Mouse (Mus musculus): ENCODE measurements around the gene Ralbp1. TPM values are rescaled to one million over a fixed set of nuclear protein-coding genes. Genes with fewer than 3 reads are reported as not detected.

Gene Ralbp1
- polyA plus RNA-seq, 1 experiment, result 29.8 TPM

DNA sequence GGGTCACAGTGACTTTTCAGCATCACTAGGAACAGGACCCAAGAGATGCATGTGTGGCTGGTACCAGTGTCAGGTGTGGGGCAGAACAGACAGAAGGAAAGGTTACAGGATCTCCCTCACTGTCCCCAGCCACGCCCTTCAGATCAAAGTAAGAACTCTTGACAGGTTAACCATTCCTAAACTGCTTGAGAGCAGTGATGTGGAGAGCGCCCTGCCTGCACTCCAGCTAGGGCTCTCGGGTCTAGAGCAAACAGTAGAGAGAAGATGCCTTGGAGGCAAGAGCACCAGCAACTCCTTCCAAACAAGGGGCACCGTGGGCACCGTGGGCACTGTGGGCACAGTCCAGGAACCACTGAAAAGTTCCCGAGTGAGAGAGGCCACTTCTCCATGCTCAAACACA lies 32.3 kb downstream of the Ralbp1 start:
- peak; percentile 37 for DNase-seq
- H3K4me3 ChIP-seq (ENCODE audit: insufficient read depth, low read depth, low read length), result no peak overlapping the region
- peaks cover 3% of the 10 kb centered on the region; the same call in 1 of the 2 replicates for H3K36me3 ChIP-seq (ENCODE audit: control insufficient read depth, insufficient read depth, low read length)
- 73% methylated on average over 6 of the region's 6 CpGs for WGBS
- TF ChIP-seq CTCF (conservative IDR thresholded peaks at IDR 0.05; ENCODE audit: insufficient read depth, insufficient read length, low read depth, low read length) (no peak), POLR2A (IDR thresholded peaks at IDR 0.05; ENCODE audit: low read depth, low read length) (no peak)
- H3K4me1 ChIP-seq (ENCODE audit: control insufficient read depth, insufficient read depth, low read length), result no peaks in the 10 kb centered on the region
- H3K27ac ChIP-seq (ENCODE audit: insufficient read depth, low read depth, low read length), result no peak overlapping the region
- no peaks in the 10 kb centered on the region for H3K27me3 ChIP-seq (replicated peaks; ENCODE audit: control insufficient read depth, insufficient read depth, low read length)

DNA sequence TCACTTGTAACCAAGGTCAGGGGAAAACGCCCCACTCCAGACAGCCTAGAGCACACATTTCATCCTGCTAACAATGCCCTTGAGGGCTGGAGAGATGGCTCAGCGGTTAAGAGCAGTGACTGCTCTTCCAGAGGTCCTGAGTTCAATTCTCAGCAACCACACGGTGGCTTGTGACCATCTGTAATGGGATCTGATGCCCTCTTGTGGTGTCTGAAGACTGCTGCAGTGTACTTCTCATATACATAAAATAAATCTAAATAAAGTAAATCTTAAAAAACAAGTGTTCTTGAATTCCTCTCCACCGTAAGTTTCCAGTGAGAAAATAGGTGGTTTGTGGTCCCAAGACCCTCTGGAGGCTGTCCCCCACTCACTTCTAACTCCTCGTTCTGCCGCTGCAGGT lies 33.8 kb downstream of the Ralbp1 start:
- whole genome bisulfite sequencing, result 88% methylated on average over 6 of the region's 6 CpGs
- Histone ChIP-seq H3K27ac (ENCODE audit: insufficient read depth, low read depth, low read length) (no peak overlapping the region), H3K27me3 (replicated peaks; ENCODE audit: control insufficient read depth, insufficient read depth, low read length) (no peaks in the 10 kb centered on the region), H3K4me1 (ENCODE audit: control insufficient read depth, insufficient read depth, low read length) (no peaks in the 10 kb centered on the region), H3K4me3 (ENCODE audit: insufficient read depth, low read depth, low read length) (no peak overlapping the region), H3K36me3 (ENCODE audit: control insufficient read depth, insufficient read depth, low read length) (peaks cover 3% of the 10 kb centered on the region; the same call in 1 of the 2 replicates)
- TF ChIP-seq POLR2A (IDR thresholded peaks at IDR 0.05; ENCODE audit: low read depth, low read length) (no peak), CTCF (conservative IDR thresholded peaks at IDR 0.05; ENCODE audit: insufficient read depth, insufficient read length, low read depth, low read length) (no peak)
- no peak for DNase-seq

DNA sequence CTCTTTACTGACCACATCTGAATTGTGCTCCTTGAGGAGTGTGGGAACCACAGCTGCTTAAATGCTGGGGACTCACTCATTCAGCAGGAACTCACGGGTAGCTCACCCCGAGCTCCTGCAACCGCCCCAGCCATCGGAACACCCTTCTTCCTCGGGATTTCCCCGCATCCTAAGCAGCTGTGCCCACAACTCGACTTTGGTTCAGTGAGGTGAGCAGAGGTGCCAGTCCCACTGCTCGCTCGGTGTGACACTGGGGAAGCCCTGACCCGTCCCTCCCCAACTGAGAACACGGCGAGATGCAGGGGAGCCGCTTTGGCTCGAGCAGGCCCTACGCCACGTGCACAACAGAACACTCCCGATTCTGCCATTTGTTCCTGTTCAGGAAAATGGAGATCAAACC lies 35.1 kb downstream of the Ralbp1 start:
- TF ChIP-seq POLR2A (IDR thresholded peaks at IDR 0.05; ENCODE audit: low read depth, low read length) (no peak), CTCF (conservative IDR thresholded peaks at IDR 0.05; ENCODE audit: insufficient read depth, insufficient read length, low read depth, low read length) (no peak)
- no peaks in the 10 kb centered on the region for H3K27me3 ChIP-seq (replicated peaks; ENCODE audit: control insufficient read depth, insufficient read depth, low read length)
- DNase-seq, result no peak
- H3K4me3 ChIP-seq (ENCODE audit: insufficient read depth, low read depth, low read length), result no peak overlapping the region
- H3K4me1 ChIP-seq (ENCODE audit: control insufficient read depth, insufficient read depth, low read length), result no peaks in the 10 kb centered on the region
- 91% methylated on average over 17 of the region's 17 CpGs for WGBS
- peaks cover 3% of the 10 kb centered on the region; the same call in 1 of the 2 replicates for H3K36me3 ChIP-seq (ENCODE audit: control insufficient read depth, insufficient read depth, low read length)
- no peak overlapping the region for H3K27ac ChIP-seq (ENCODE audit: insufficient read depth, low read depth, low read length)

DNA sequence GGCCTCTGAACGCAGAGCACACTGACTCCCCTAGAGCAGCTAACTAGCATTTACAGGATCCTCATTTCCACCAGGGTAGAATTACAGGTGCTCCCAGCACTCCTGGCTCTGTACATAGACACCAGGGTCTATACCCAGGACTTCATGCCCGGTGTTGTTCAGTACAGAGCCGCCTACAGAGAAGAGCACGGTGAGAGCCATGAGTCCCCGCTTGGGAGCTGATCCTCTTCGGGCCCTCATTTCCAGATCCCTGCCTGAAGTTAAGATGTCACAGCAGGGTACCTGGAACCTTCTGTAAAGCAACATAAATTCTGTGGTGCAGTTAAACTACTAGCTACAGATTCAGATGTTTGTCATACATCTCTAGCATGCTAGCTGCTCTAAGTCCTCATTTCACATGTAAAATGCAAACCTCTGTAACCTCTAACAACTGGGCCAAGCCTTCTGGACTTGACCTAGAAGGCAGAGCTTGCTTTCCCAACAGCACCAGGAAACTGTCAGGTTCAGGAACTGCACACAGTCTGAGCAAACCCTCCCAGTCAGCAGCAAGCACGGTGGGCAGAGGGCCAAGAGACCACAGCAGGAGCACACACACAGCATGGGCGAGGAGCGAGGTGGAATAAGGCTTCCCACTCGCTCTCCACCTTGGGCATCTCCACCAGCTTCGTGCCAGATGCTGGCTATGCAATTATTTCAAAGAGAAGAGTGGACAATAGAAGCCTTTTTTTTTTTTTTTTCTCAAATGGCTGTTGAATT lies 37.7 kb downstream of the Ralbp1 start:
- no peaks in the 10 kb centered on the region for H3K27me3 ChIP-seq (replicated peaks; ENCODE audit: control insufficient read depth, insufficient read depth, low read length)
- no peaks in the 10 kb centered on the region for H3K4me1 ChIP-seq (ENCODE audit: control insufficient read depth, insufficient read depth, low read length)
- 74% methylated on average over 11 of the region's 11 CpGs for WGBS
- H3K36me3 ChIP-seq (ENCODE audit: control insufficient read depth, insufficient read depth, low read length), result peaks cover 3% of the 10 kb centered on the region; the same call in 1 of the 2 replicates
- DNase-seq, result no peak
- TF ChIP-seq CTCF (conservative IDR thresholded peaks at IDR 0.05; ENCODE audit: insufficient read depth, insufficient read length, low read depth, low read length), result no peak
- no peak for TF ChIP-seq POLR2A (IDR thresholded peaks at IDR 0.05; ENCODE audit: low read depth, low read length)
- no peak overlapping the region; the same call in 1 of the 2 replicates for H3K27ac ChIP-seq (ENCODE audit: insufficient read depth, low read depth, low read length)
- H3K4me3 ChIP-seq (ENCODE audit: insufficient read depth, low read depth, low read length), result no peak overlapping the region

DNA sequence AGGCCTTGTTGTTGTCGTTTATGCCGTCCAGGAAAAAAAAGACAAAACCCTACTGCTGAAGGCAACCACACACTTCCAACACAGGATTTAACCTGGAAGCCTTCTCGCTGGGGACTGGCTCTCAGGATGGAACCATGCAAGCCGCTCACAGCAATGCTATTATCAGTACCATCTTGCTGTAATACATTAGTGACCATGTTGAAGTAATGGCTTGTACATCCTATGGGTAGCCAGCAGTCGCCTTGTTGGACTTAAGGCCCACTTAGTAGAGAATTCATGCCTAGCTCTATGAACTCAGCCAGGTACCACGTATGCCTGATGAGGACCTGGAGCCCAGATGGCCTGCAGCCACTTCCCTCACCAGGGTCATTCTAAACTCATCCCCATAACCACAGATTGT lies 40.2 kb downstream of the Ralbp1 start:
- H3K27me3 ChIP-seq (replicated peaks; ENCODE audit: control insufficient read depth, insufficient read depth, low read length), result no peaks in the 10 kb centered on the region
- no peak for DNase-seq
- WGBS, result 91% methylated on average over 6 of the region's 6 CpGs
- no peak overlapping the region for H3K27ac ChIP-seq (ENCODE audit: insufficient read depth, low read depth, low read length)
- no peak overlapping the region for H3K4me3 ChIP-seq (ENCODE audit: insufficient read depth, low read depth, low read length)
- H3K36me3 ChIP-seq (ENCODE audit: control insufficient read depth, insufficient read depth, low read length), result 0 out of 2 replicates have a peak, but pooled peaks cover 1% of the 10 kb centered on the region
- TF ChIP-seq POLR2A (IDR thresholded peaks at IDR 0.05; ENCODE audit: low read depth, low read length), result no peak
- TF ChIP-seq CTCF (conservative IDR thresholded peaks at IDR 0.05; ENCODE audit: insufficient read depth, insufficient read length, low read depth, low read length), result no peak
- no peaks in the 10 kb centered on the region for H3K4me1 ChIP-seq (ENCODE audit: control insufficient read depth, insufficient read depth, low read length)

DNA sequence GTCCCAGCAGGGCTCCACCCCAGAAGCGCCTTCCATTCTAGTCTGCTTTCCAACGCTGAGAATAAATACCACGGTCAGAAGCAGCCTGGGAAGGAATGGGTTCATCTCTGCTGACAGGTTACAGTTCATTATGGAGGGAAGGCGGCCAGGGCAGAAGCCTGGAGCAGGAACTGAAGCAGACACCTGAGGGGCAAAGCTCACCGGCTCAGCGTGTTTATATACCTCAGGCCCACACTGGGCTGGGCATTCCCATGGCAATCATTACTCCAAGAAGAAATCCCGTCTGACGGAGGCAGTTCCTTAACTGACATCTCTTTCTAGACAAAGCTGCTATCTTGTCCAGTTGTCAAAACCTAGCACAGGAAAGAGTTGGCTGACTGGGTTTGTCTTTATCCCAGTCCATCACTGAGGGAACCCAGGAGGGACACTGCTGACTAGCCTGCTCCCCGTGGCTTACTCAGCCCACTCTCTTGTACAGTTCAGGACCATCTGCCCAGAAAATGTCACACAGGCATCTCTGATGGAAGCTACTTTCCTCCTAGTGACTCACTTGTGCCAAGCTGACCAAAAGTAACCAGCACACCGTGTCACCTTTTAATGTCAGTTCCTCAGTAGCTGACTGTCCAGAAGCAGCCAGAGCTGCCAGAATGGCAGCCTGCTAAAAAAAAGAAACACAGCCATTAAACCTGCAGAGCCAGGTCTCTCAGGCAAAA lies 42.8 kb downstream of the Ralbp1 start:
- Histone ChIP-seq H3K4me1 (ENCODE audit: control insufficient read depth, insufficient read depth, low read length) (no peaks in the 10 kb centered on the region), H3K27me3 (replicated peaks; ENCODE audit: control insufficient read depth, insufficient read depth, low read length) (no peaks in the 10 kb centered on the region), H3K27ac (ENCODE audit: insufficient read depth, low read depth, low read length) (no peak overlapping the region), H3K4me3 (ENCODE audit: insufficient read depth, low read depth, low read length) (no peak overlapping the region), H3K36me3 (ENCODE audit: control insufficient read depth, insufficient read depth, low read length) (no peaks in the 10 kb centered on the region)
- DNase-seq, result peak; percentile 42
- WGBS, result 57% methylated on average over 10 of the region's 10 CpGs
- no peak for TF ChIP-seq CTCF (conservative IDR thresholded peaks at IDR 0.05; ENCODE audit: insufficient read depth, insufficient read length, low read depth, low read length)
- TF ChIP-seq POLR2A (IDR thresholded peaks at IDR 0.05; ENCODE audit: low read depth, low read length), result no peak

Measured in kidney, adult 2 months (tissue).